Mouse (Mus musculus) gastrocnemius, postnatal 4 days (tissue): ENCODE results near the gene Col19a1. TPM values are rescaled to one million over a fixed set of nuclear protein-coding genes. Genes with fewer than 3 reads are reported as not detected.
A peak's percentile ranks its signal among the peaks of the same experiment; 100 is the strongest.
"Not testable (repeated sequence)": the region's sequence is repeated elsewhere in the genome, so short reads cannot be mapped to it uniquely, and the experiment has no call there.

Experiments used
- DNase-seq, 2 experiments: peaks; one replicate each; pipeline ENCODE4 v3.0.0; 2021 to 2022; ENCODE audit warnings: low spot score in 2 of 2, mixed read lengths in 2 of 2
- long read RNA-seq, 2 experiments: library from polyadenylated mRNA; stranded (forward); transcript quantifications; one replicate each; pipeline ENCODE4 v2.0.0; 2021
- total RNA-seq, 2 experiments: library from RNA; stranded (reverse); gene quantifications; 2 replicates each; pipeline ENCODE4 v1.2.3; 2021

The Col19a1 gene
- total RNA-seq: 10 to 100 TPM in 1 of 2 experiments, 1 to 10 TPM in 1; 9.0 to 11.1 TPM
- long read RNA-seq, experiment 1, partial matches to known transcripts: 0 of 1 reads
- long read RNA-seq, experiment 1, other reads (novel, unspliced or antisense): 1 of 1 reads
- long read RNA-seq, experiment 2: 0 reads

- DNase-seq: peak in 1 of 2 experiments; percentile 26
Measured at GRCm38 (mm10) chr1:24587141-24587541, at the start of gene Col19a1. Gene Col19a1, minus strand, starts transcription at chr1:24587472.

- peak in 1 of 2 experiments; percentile 25 for DNase-seq
Measured at GRCm38 (mm10) chr1:24633553-24634132, 46.4 kb upstream of the Col19a1 start.

- not testable (repeated sequence) for DNase-seq
Measured at GRCm38 (mm10) chr1:24612556-24612955, 25.3 kb upstream of the Col19a1 start.

GRCm38 (mm10) chr1:24595096-24595495 lies 7.8 kb upstream of the Col19a1 start:
- DNase-seq: no peak

- peak; percentile 50 to 67 for DNase-seq
Measured at GRCm38 (mm10) chr1:24586370-24587140, 717 bp downstream of the Col19a1 start.

GRCm38 (mm10) chr1:24572602-24573001 lies 14.7 kb downstream of the Col19a1 start:
- DNase-seq: no peak

- DNase-seq: no peak
Measured at GRCm38 (mm10) chr1:24564113-24564512, 23.2 kb downstream of the Col19a1 start.

- no peak for DNase-seq
Measured at GRCm38 (mm10) chr1:24558005-24558404, 29.3 kb downstream of the Col19a1 start.

GRCm38 (mm10) chr1:24553462-24553861 lies 33.8 kb downstream of the Col19a1 start:
- DNase-seq: peak in 1 of 2 experiments; percentile 10

GRCm38 (mm10) chr1:24550560-24551280 lies 36.6 kb downstream of the Col19a1 start:
- no peak for DNase-seq

- peak in 1 of 2 experiments; percentile 15 for DNase-seq
Measured at GRCm38 (mm10) chr1:24550031-24550430, 37.2 kb downstream of the Col19a1 start.

- DNase-seq: no peak
Measured at GRCm38 (mm10) chr1:24549050-24549449, 38.2 kb downstream of the Col19a1 start.

GRCm38 (mm10) chr1:24547574-24547973 lies 39.7 kb downstream of the Col19a1 start:
- no peak for DNase-seq

GRCm38 (mm10) chr1:24539852-24540251 lies 47.4 kb downstream of the Col19a1 start:
- DNase-seq: no peak

GRCm38 (mm10) chr1:24527194-24527593 lies 60.1 kb downstream of the Col19a1 start:
- no peak for DNase-seq

GRCm38 (mm10) chr1:24517462-24517861 lies 69.8 kb downstream of the Col19a1 start:
- DNase-seq: no peak

GRCm38 (mm10) chr1:24515341-24515740 lies 71.9 kb downstream of the Col19a1 start:
- DNase-seq: no peak

- DNase-seq: no peak
Measured at GRCm38 (mm10) chr1:24511536-24511935, 75.7 kb downstream of the Col19a1 start.

GRCm38 (mm10) chr1:24495400-24495799 lies 91.9 kb downstream of the Col19a1 start:
- DNase-seq: no peak

- no peak for DNase-seq
Measured at GRCm38 (mm10) chr1:24484161-24484560, 103.1 kb downstream of the Col19a1 start.

- DNase-seq: peak in 1 of 2 experiments; percentile 16
Measured at GRCm38 (mm10) chr1:24471096-24471710, 116.1 kb downstream of the Col19a1 start.
